Mouse (Mus musculus) heart, embryonic 14.5 days (tissue): Measurements from ENCODE around the gene Abca5. TPM values are rescaled to one million over a fixed set of nuclear protein-coding genes. Genes with fewer than 3 reads are reported as not detected.

Experiments
- ATAC-seq: fragments of 200-750 bp; cut with Nextera tagmentation; 2 replicates; pipeline ENCODE4 v1.8.0; 2017; ENCODE audit warnings: low read depth, moderate TSS enrichment; ENCODE audit not compliant: insufficient number of reproducible peaks, insufficient read depth, low FRiP score
- H3K27ac ChIP-seq, 2 experiments: fragments of 200-500 bp in 1 of 2; fragments of 300-500 bp in 1 of 2; sonication (generic) in 1 of 2; replicated peaks in 1 of 2; 2 replicates each; pipeline ENCODE4 v1.5.1; 2012 to 2014; ENCODE audit warnings: low read depth in 2 of 2, low read length in 2 of 2, control low read depth in 1 of 2, mild to moderate bottlenecking in 1 of 2, mixed read lengths in 1 of 2; ENCODE audit not compliant: control insufficient read depth in 1 of 2, insufficient read depth in 1 of 2
- H3K27me3 ChIP-seq: fragments of 300-500 bp; sonication (generic); 2 replicates; pipeline ENCODE4 v1.6.1; 2014; ENCODE audit warnings: mild to moderate bottlenecking, low read length, control low read depth; ENCODE audit not compliant: control insufficient read depth, insufficient read depth
- H3K36me3 ChIP-seq: fragments of 300-500 bp; sonication (generic); 2 replicates; pipeline ENCODE4 v1.6.1; 2014; ENCODE audit warnings: mild to moderate bottlenecking, control low read depth, low read length, mixed read lengths; ENCODE audit not compliant: control insufficient read depth, insufficient read depth
- H3K4me1 ChIP-seq, 2 experiments: fragments of 200-500 bp in 1 of 2; fragments of 300-500 bp in 1 of 2; sonication (generic) in 1 of 2; 2 replicates each; pipeline ENCODE4 v1.6.1; 2012 to 2014; ENCODE audit warnings: low read length in 2 of 2, control low read depth in 1 of 2, mixed read lengths in 1 of 2; ENCODE audit not compliant: control insufficient read depth in 2 of 2, insufficient read depth in 2 of 2
- H3K4me2 ChIP-seq: fragments of 300-500 bp; sonication (generic); 2 replicates; pipeline ENCODE4 v1.6.1; 2014; ENCODE audit warnings: mild to moderate bottlenecking, low read length
- H3K4me3 ChIP-seq, 2 experiments: fragments of 200-500 bp in 1 of 2; fragments of 300-500 bp in 1 of 2; sonication (generic) in 1 of 2; 2 replicates each; pipeline ENCODE4 v1.5.1; 2012 to 2014; ENCODE audit warnings: low read length in 2 of 2, mild to moderate bottlenecking in 2 of 2, control low read depth in 1 of 2, low read depth in 1 of 2, moderate library complexity in 1 of 2; ENCODE audit not compliant: control insufficient read depth in 1 of 2, insufficient read depth in 1 of 2
- H3K9ac ChIP-seq: fragments of 300-500 bp; sonication (generic); 2 replicates; pipeline ENCODE4 v1.6.1; 2014; ENCODE audit warnings: mild to moderate bottlenecking, low read length
- H3K9me3 ChIP-seq: fragments of 300-500 bp; sonication (generic); 2 replicates; pipeline ENCODE4 v1.6.1; 2016; ENCODE audit warnings: low read length, control low read depth; ENCODE audit not compliant: control insufficient read depth
- WGBS: fragments of 180-500 bp; shearing (Covaris S2); extraction: QIAGEN DNeasy Blood & Tissue Kit; methylation state at CpG from one replicate; pipeline ENCODE4 v1.1.7; 2014; 5-methylcytosine and 5-hydroxymethylcytosine counted together
- polyA plus RNA-seq: library from polyadenylated mRNA; unstranded; fragments of >200 nt; fragmentation: Nextera tagmentation; extraction: Ambion mirVana; gene quantifications from 2 replicates; pipeline ENCODE4 v1.2.1, GENCODE M21; 2014

Abca5 gene
- polyA plus RNA-seq, 1 experiment from 2014 or later: 5.0 TPM

DNA sequence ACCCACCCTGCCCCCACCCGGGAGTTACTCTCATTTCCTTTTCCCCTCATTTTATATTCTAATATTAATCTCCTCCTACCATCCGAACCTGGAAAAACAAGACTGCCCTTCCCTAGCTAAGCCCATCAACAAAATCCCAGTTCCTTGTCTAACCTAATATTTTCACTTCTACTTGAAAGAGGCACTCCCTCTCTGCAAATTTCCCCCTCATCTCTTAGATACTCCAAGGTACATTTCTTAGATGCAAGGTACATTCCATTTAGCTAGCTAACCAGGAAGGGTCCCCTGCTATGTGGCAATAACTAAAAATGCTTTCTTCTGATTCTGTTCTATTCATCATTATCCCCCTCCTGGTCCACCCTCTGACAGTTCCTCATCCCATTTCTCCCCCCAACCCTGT, 10.7 kb upstream of the Abca5 start:
- H3K9ac ChIP-seq: no peak overlapping the region
- H3K36me3 ChIP-seq: no peaks in the 10 kb centered on the region
- no peaks in the 10 kb centered on the region for H3K9me3 ChIP-seq
- no peak for ATAC-seq
- no peaks in the 10 kb centered on the region for H3K4me1 ChIP-seq
- H3K4me3 ChIP-seq: no peak overlapping the region
- H3K27ac ChIP-seq: no peak overlapping the region
- H3K27me3 ChIP-seq: no peaks in the 10 kb centered on the region
- 76% methylated on average over 2 of the region's 2 CpGs for WGBS
- H3K4me2 ChIP-seq: no peak overlapping the region

DNA sequence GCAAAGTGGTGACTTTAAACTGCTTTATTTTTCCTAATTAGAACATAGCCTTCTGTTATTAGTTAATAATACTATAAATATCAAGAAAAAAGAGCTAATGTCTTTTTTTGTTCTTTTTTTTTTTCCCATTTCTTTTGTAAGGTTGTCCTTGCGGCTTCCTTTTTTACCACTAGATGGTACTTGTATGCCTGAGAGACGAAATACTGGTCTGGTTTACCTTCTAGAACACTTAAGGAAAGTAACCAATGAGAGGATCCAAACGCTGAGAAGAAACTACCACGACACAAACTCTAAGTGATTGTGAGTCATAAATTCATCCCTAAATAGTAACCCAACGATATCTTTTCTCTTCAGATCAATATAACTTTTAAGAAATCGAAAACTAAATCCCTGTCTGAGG, 10.3 kb upstream of the Abca5 start:
- H3K4me2 ChIP-seq: no peak overlapping the region
- H3K4me1 ChIP-seq: no peaks in the 10 kb centered on the region
- no peaks in the 10 kb centered on the region for H3K36me3 ChIP-seq
- WGBS: 53% methylated on average over 6 of the region's 6 CpGs
- H3K27me3 ChIP-seq: no peaks in the 10 kb centered on the region
- H3K4me3 ChIP-seq: no peak overlapping the region
- ATAC-seq: no peak
- H3K9ac ChIP-seq: no peak overlapping the region
- H3K9me3 ChIP-seq: no peaks in the 10 kb centered on the region
- no peak overlapping the region for H3K27ac ChIP-seq

DNA sequence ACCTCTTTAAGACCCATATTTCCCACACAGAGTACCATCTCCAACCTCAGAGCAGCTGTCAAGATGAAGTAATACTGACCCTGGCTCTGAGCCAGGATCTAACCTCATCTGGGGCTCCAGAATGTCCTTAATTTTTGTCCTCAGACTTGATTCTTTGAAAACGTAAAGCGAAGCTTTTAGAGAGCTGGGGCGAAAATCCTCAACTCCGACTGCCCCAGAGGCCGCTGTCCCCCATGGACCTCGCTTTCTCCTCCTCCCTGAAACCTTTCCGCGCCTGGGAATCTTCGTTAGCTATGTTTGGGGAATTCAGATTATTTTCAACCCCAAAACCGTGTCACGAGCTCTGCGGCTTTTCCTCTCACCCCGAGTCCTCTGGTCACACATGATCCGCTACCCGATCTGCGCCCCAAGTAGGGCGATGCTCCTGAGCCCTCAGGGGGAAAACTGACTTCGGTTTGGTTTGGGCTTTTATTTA, 665 bp downstream of the Abca5 start:
- no peak overlapping the region for H3K27ac ChIP-seq
- H3K4me3 ChIP-seq: peak overlapping the region; percentile 54 to 93
- H3K36me3 ChIP-seq: no peaks in the 10 kb centered on the region
- H3K27me3 ChIP-seq: peaks cover 4% of the 10 kb centered on the region; the same call in 1 of the 2 replicates
- H3K9me3 ChIP-seq: no peaks in the 10 kb centered on the region
- H3K4me2 ChIP-seq: peak overlapping the region; percentile 82
- 1% methylated on average over 18 of the region's 18 CpGs for WGBS
- peaks cover 2 to 3% of the 10 kb centered on the region in 2 experiments; a peak in 1 of 4 replicates for H3K4me1 ChIP-seq
- H3K9ac ChIP-seq: peak overlapping the region; percentile 62
- ATAC-seq: 0 out of 2 replicates have a peak, but pooled peaks have one; percentile 21

DNA sequence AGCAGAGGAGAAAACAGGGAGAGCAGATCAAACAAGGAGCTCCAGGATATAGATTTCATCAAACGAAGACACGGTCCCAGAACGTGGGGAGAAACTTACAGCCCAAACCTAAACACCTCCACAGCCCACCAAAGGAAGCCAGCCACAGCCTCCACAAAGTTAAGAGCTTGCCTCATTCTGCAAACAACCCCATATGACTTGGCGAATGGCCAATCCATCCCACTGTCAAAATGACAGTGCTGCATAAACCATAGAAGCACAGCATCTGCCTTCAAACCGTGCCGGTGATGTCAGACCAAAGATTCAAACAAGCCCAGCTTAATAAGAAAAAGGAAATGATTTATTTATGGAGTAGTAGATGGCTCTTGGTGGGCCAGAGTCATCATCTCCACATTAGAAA, 7.4 kb downstream of the Abca5 start:
- Histone ChIP-seq H3K9ac (no peak overlapping the region), H3K9me3 (no peaks in the 10 kb centered on the region), H3K4me2 (no peak overlapping the region), H3K4me3 (no peak overlapping the region), H3K27me3 (no peaks in the 10 kb centered on the region), H3K36me3 (no peaks in the 10 kb centered on the region), H3K4me1 (no peaks in the 10 kb centered on the region), H3K27ac (no peak overlapping the region)
- WGBS: 70% methylated on average over 6 of the region's 6 CpGs
- no peak for ATAC-seq

DNA sequence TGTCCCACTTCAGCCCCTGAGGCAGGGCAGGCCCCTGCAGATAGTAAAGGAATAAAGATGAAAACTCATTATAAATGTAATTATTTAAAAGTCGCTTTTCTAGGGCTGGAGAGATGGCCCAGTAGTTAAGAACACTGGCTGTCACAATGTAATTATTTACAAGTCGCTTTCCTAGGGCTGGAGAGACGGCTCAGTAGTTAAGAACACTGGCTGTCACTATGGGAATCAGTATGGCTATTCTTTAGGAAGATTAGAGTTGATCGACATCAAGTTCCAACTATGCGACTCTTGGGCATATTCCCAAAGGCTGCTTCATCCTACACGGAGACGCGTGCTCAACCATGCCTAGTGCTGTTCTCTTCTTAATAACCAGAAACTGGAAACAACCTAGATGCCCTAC, 15.2 kb downstream of the Abca5 start:
- WGBS: 92% methylated on average over 8 of the region's 8 CpGs
- no peak overlapping the region for H3K9ac ChIP-seq
- no peak overlapping the region for H3K4me3 ChIP-seq
- H3K9me3 ChIP-seq: no peaks in the 10 kb centered on the region
- H3K4me2 ChIP-seq: no peak overlapping the region
- H3K4me1 ChIP-seq: no peaks in the 10 kb centered on the region
- no peaks in the 10 kb centered on the region for H3K36me3 ChIP-seq
- ATAC-seq: no peak
- no peak overlapping the region for H3K27ac ChIP-seq
- no peaks in the 10 kb centered on the region for H3K27me3 ChIP-seq

DNA sequence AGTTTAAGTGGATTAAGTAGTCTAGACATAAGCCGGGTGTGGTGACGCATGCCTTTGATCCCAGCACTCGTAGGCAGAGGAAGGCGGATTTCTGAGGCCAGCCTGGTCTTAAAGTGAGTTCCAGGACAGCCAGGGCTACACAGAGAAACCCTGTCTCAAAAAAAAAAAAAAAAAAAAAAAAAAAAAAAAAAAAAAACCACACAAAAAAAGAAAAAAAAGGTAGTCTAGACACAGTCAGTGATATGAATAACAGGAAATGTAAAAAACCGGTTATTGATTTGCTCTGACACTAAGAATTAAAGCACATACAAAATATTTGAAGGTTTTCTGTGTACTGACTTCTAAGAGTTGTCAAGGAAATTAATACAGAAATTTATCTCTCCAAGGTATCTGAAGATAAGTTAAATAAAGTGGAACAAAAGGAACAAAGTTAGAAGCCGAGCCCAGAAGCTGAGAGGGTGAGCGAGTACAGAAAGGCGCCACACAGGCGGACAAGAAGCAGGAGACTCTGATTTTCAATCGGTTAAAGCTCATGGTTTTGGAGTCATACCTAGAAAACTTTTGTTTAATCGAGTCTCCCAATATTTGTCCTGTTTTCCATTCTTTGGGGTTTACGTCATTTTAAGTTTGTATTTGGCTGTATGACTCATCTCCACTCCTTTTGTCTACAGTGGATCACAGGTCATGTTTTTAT, 30.9 kb downstream of the Abca5 start:
- no peaks in the 10 kb centered on the region for H3K9me3 ChIP-seq
- ATAC-seq: no peak
- WGBS: 79% methylated on average over 12 of the region's 12 CpGs

DNA sequence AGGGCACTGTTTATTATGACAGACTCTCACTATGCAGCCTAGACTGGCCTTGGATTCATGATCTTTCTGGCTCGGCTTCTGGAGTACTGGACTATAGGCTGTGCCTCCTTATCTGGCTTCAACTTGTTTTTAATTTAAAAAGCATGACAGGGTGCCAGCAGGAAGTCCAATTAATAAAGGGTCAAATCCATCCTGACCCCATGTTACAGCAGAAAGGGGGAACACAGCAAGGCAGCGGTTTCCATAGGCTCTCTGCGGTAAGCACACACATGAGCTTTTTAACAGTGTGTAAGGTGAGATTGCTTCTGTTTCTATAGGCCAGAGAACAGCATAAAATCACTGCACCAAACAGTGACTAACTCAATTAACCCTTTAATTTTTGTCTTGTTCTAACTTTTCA, 34.1 kb downstream of the Abca5 start:
- 87% methylated on average over 3 of the region's 3 CpGs for WGBS
- Histone ChIP-seq H3K9me3 (no peaks in the 10 kb centered on the region), H3K4me1 (no peaks in the 10 kb centered on the region), H3K27ac (no peak overlapping the region), H3K4me3 (no peak overlapping the region), H3K9ac (no peak overlapping the region), H3K36me3 (no peaks in the 10 kb centered on the region), H3K27me3 (no peaks in the 10 kb centered on the region), H3K4me2 (no peak overlapping the region)
- ATAC-seq: no peak

More for the DNA sequence above, 30.9 kb downstream of the Abca5 start:
- no peaks in the 10 kb centered on the region for H3K4me1 ChIP-seq
- no peaks in the 10 kb centered on the region for H3K36me3 ChIP-seq
- H3K27me3 ChIP-seq: no peaks in the 10 kb centered on the region
- H3K9ac ChIP-seq: no peak overlapping the region
- no peak overlapping the region for H3K27ac ChIP-seq
- H3K4me3 ChIP-seq: no peak overlapping the region
- no peak overlapping the region for H3K4me2 ChIP-seq
